Mouse (Mus musculus) left cerebral cortex, postnatal 14 days (tissue): Measurements from ENCODE around the gene Ube2m. TPM values are rescaled to one million over a fixed set of nuclear protein-coding genes. Genes with fewer than 3 reads are reported as not detected.

Source experiments
- total RNA-seq, 2 experiments: library from RNA; stranded (reverse); gene quantifications; 2 replicates each; pipeline ENCODE4 v1.2.3; 2021

The Ube2m gene
- total RNA-seq, 2 experiments from 2014 or later = 207 to 218 TPM

Other genes with a start within 250 kb of the Ube2m start
- 10 to 100 TPM; 14.7 to 17.6 TPM for gene Zscan18, start 234.6 kb downstream of the Ube2m start, total RNA-seq
- gene Zfp329, start 219.4 kb downstream of the Ube2m start, total RNA-seq = 10 to 100 TPM; 19.4 to 20.1 TPM
- gene Zfp110, start 203.5 kb downstream of the Ube2m start, total RNA-seq = 10 to 100 TPM; 10.5 to 11.1 TPM
- 1 to 10 TPM; 7.1 to 7.4 TPM for gene Zfp128, start 157.1 kb downstream of the Ube2m start, total RNA-seq
- gene Zscan22, start 140.5 kb downstream of the Ube2m start, total RNA-seq = 10 to 100 TPM; 12.2 to 13.4 TPM
- gene Rps5, start 116.0 kb downstream of the Ube2m start, total RNA-seq = 100 to 1,000 TPM; 363 to 401 TPM
- gene Rnf225, start 110.9 kb downstream of the Ube2m start, total RNA-seq = 1 to 10 TPM; 1.1 to 1.4 TPM
- gene Zfp324, start 72.4 kb downstream of the Ube2m start, total RNA-seq = 10 to 100 TPM; 13.4 to 13.6 TPM
- gene Zfp446, start 60.4 kb downstream of the Ube2m start, total RNA-seq = 1 to 10 TPM; 7.1 to 8.5 TPM
- gene Slc27a5, start 40.1 kb downstream of the Ube2m start, total RNA-seq = not detected
- 100 to 1,000 TPM; 218 to 223 TPM for gene Trim28, start 39.2 kb downstream of the Ube2m start, total RNA-seq
- 10 to 100 TPM; 33.3 to 35.6 TPM for gene Zbtb45, start 28.2 kb downstream of the Ube2m start, total RNA-seq
- gene Chmp2a, start 3.5 kb downstream of the Ube2m start, total RNA-seq = 100 to 1,000 TPM; 123 to 135 TPM
- 10 to 100 TPM; 15.5 to 16.7 TPM for gene Mzf1, start 16.5 kb upstream of the Ube2m start, total RNA-seq
- gene Vmn1r85, start 56.9 kb upstream of the Ube2m start, total RNA-seq = not detected
- gene Vmn1r86, start 81.6 kb upstream of the Ube2m start, total RNA-seq = not detected
- gene Vmn1r87, start 101.9 kb upstream of the Ube2m start, total RNA-seq = not detected
- under 1 TPM; 0.13 TPM for gene Vmn1r88, start 121.3 kb upstream of the Ube2m start, total RNA-seq
- gene Vmn1r89, start 174.7 kb upstream of the Ube2m start, total RNA-seq = not detected
- 10 to 100 TPM in 1 of 2 experiments, 1 to 10 TPM in 1; 8.0 to 11.6 TPM for gene Lig1, start 239.0 kb upstream of the Ube2m start, total RNA-seq
- gene Zswim9, start 240.4 kb upstream of the Ube2m start, total RNA-seq = 10 to 100 TPM; 11.3 to 12.7 TPM